In the genomic region with DNA sequence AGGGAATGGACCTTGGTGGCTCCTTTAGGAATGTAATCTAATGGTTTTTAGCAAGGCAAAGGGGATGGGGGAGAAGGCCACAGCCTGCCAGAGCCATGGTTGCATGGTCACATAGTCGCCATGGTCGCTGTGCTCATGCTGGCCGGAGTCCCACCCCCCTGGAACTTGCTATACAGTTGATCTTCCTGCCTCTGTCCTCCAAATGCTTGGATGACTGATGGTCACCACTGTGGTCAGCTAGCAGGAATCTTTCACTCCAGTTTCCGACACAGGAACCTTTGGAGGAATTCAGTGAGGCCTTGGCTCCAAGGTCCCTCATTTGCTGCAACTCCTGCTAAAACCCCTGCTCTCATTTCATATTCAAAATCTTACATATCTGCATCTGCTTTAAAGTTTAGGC, we compare ENCODE assay signal across 19 mouse cellular contexts.
DNase-seq lines count a peak whose midpoint lies in the region; ATAC-seq and TF ChIP-seq lines count a peak whose summit lies in the region.
"Had no signal": no experiment of that assay in that cellular context is flagged by ENCODE, and none has a peak within 500 bp of the region (broad histone marks: within the 10 kb centered on the region; RNA-seq: fewer than 3 reads in every experiment).

No protein-coding gene starts in this region.

- peak overlapping the region; percentile 57; the same call in 1 of the 2 replicates for H3K27ac ChIP-seq in intestine, postnatal 0 days (ENCODE audit: low read depth, low read length)
- H3K27ac ChIP-seq: embryonic facial prominence, embryonic 12.5 days; forebrain, embryonic 12.5 days; gastrocnemius, adult 2 months had no signal

- no peaks in the 10 kb centered on the region for H3K36me3 ChIP-seq in intestine, postnatal 0 days (ENCODE audit: control insufficient read depth, insufficient read depth)
- H3K36me3 ChIP-seq: embryonic facial prominence, embryonic 12.5 days; forebrain, embryonic 12.5 days had no signal

- no peak for ATAC-seq in intestine, postnatal 0 days
- ATAC-seq: hindbrain, embryonic 16.5 days; inflammation-experienced regulatory T-cells, adult 6 months had no signal

- DNase-seq in adrenal gland, adult 2 months, result peak; percentile 49
- no peak for DNase-seq in adrenal gland, postnatal 4 days (ENCODE audit: low spot score in 2 of 2)
- DNase-seq in heart, adult 11 months, result peak; percentile 83
- no peak for DNase-seq in heart, postnatal 36 days
- DNase-seq in adrenal gland, postnatal 36 days, result peak; percentile 43 to 49
- DNase-seq in testis, postnatal 10 days (ENCODE audit: low spot score), result no peak
- no peak for DNase-seq in lung, postnatal 25 days (ENCODE audit: low spot score)
- DNase-seq: cerebellum, adult 11-12 months; cerebellum, adult 9-10 months; cerebellum, postnatal 25 days; gastrocnemius, adult 2 months; gastrocnemius, postnatal 25 days; heart, postnatal 14 days; kidney, adult 8-10 months had no signal

- WGBS in intestine, postnatal 0 days, result 79% methylated on average over 4 of the region's 4 CpGs

- no peak overlapping the region for H3K9ac ChIP-seq in intestine, postnatal 0 days (ENCODE audit: low read depth, low read length)
- H3K9ac ChIP-seq: embryonic facial prominence, embryonic 12.5 days; forebrain, embryonic 12.5 days had no signal

- no peak for TF ChIP-seq CTCF in intestine, postnatal 0 days (IDR thresholded peaks at IDR 0.05; ENCODE audit: low read depth)

- H3K4me3 ChIP-seq in intestine, postnatal 0 days (ENCODE audit: low read depth, low read length), result no peak overlapping the region
- H3K4me3 ChIP-seq: embryonic facial prominence, embryonic 12.5 days; forebrain, embryonic 12.5 days; gastrocnemius, adult 2 months had no signal

- no peaks in the 10 kb centered on the region for H3K9me3 ChIP-seq in intestine, postnatal 0 days (ENCODE audit: control insufficient read depth)
- H3K9me3 ChIP-seq: embryonic facial prominence, embryonic 12.5 days had no signal

- intact Hi-C loops in heart, postnatal 36 days (cut with DNase I), result no loop called here

- H3K4me1 ChIP-seq in intestine, postnatal 0 days (replicated peaks; ENCODE audit: control insufficient read depth, insufficient read depth, low read length), result peaks cover 8% of the 10 kb centered on the region; the same call in 1 of the 2 replicates

- no peaks in the 10 kb centered on the region for H3K27me3 ChIP-seq in intestine, postnatal 0 days (replicated peaks; ENCODE audit: control insufficient read depth, insufficient read depth, low read length)
- H3K27me3 ChIP-seq: embryonic facial prominence, embryonic 12.5 days; forebrain, embryonic 12.5 days had no signal

- no peak overlapping the region for H3K4me2 ChIP-seq in intestine, postnatal 0 days (replicated peaks; ENCODE audit: low read depth)
- H3K4me2 ChIP-seq: embryonic facial prominence, embryonic 12.5 days; forebrain, embryonic 12.5 days had no signal

Comparison
In these comparisons a context has a peak if more than half of its experiments do, and no peak if none do; other contexts are left out.
1. DNase-seq: peak in adrenal gland, adult 2 months (single experiment), heart, adult 11 months (single experiment) and adrenal gland, postnatal 36 days (2 of 2); none in adrenal gland, postnatal 4 days (0 of 2), heart, postnatal 36 days (0 of 2), testis, postnatal 10 days (single experiment) and lung, postnatal 25 days (single experiment).